Mouse (Mus musculus) adrenal gland, postnatal 14 days (tissue): Measurements from ENCODE around the gene Olfr457. TPM values are rescaled to one million over a fixed set of nuclear protein-coding genes. Genes with fewer than 3 reads are reported as not detected.

Experiments used
- total RNA-seq: library from RNA; stranded (reverse); gene quantifications from 2 replicates; pipeline ENCODE4 v1.2.3, GENCODE M21; 2021

The Olfr457 gene
- total RNA-seq, 1 experiment from 2014 or later, result not detected

Other genes starting within 250 kb of the Olfr457 start
- 108 and 147 TPM in 2 replicates for gene Gstk1, start 230.4 kb downstream of the Olfr457 start, total RNA-seq
- gene Tmem139, start 214.4 kb downstream of the Olfr457 start, total RNA-seq, result 0.86 and 1.0 TPM in 2 replicates
- 21.8 and 30.2 TPM in 2 replicates for gene Casp2, start 211.3 kb downstream of the Olfr457 start, total RNA-seq
- gene Clcn1, start 189.7 kb downstream of the Olfr457 start, total RNA-seq, result 0.19 TPM in 1 of 2 replicates, not detected in the other
- 0.30 and 0.90 TPM in 2 replicates for gene Fam131b, start 151.7 kb downstream of the Olfr457 start, total RNA-seq
- gene Zyx, start 126.7 kb downstream of the Olfr457 start, total RNA-seq, result 115 and 117 TPM in 2 replicates
- gene Epha1, start 103.1 kb downstream of the Olfr457 start, total RNA-seq, result 1.2 and 3.6 TPM in 2 replicates
- 2.0 and 3.5 TPM in 2 replicates for gene Tas2r143, start 76.1 kb downstream of the Olfr457 start, total RNA-seq
- 1.4 and 2.2 TPM in 2 replicates for gene Tas2r135, start 70.9 kb downstream of the Olfr457 start, total RNA-seq
- gene Tas2r126, start 41.8 kb downstream of the Olfr457 start, total RNA-seq, result 1.0 and 1.2 TPM in 2 replicates
- not detected in 2 replicates for gene Olfr458, start 11.1 kb downstream of the Olfr457 start, total RNA-seq
- not detected in 2 replicates for gene Olfr456, start 10.9 kb upstream of the Olfr457 start, total RNA-seq
- not detected in 2 replicates for gene Olfr455, start 71.3 kb upstream of the Olfr457 start, total RNA-seq
- gene Tcaf3, start 121.4 kb upstream of the Olfr457 start, total RNA-seq, result not detected in 2 replicates
- 9.1 and 9.6 TPM in 2 replicates for gene Tcaf2, start 168.9 kb upstream of the Olfr457 start, total RNA-seq
- gene Tcaf1, start 233.8 kb upstream of the Olfr457 start, total RNA-seq, result 57.6 and 59.4 TPM in 2 replicates